Mouse (Mus musculus): ENCODE results near the gene Cts3. TPM values are rescaled to one million over a fixed set of nuclear protein-coding genes. Genes with fewer than 3 reads are reported as not detected.
"Not testable (repeated sequence)": the region's sequence is repeated elsewhere in the genome, so short reads cannot be mapped to it uniquely, and the experiment has no call there.

The Cts3 gene
- not detected in 2 replicates for total RNA-seq (2017)

- ATAC-seq (ENCODE audit: extremely low read depth, insufficient number of reproducible peaks, low FRiP score, poor library complexity, severe bottlenecking), result no peak
These were observed at the start of gene Cts3 for GRCm38 (mm10) chr13:61570027-61570426. Gene Cts3 (minus strand): TSS chr13:61570127.

- not testable (repeated sequence) for ATAC-seq (ENCODE audit: extremely low read depth, insufficient number of reproducible peaks, low FRiP score, poor library complexity, severe bottlenecking)
These were observed 1.9 kb downstream of the Cts3 start, which contains the start of gene Gm49352 for GRCm38 (mm10) chr13:61568074-61568473. Gene Gm49352 (minus strand): TSS chr13:61568174.

- ATAC-seq (ENCODE audit: extremely low read depth, insufficient number of reproducible peaks, low FRiP score, poor library complexity, severe bottlenecking), result no peak
These were observed 28.3 kb downstream of the Cts3 start, which contains the start of gene Ctsm for GRCm38 (mm10) chr13:61541631-61542030. Gene Ctsm (minus strand): TSS chr13:61541839.

Other genes starting within 250 kb of the Cts3 start
- not detected in 2 replicates for gene Cts7, start 211.9 kb downstream of the Cts3 start, total RNA-seq (2017)
- not detected in 2 replicates for gene Ctsm, start 28.3 kb downstream of the Cts3 start, total RNA-seq (2017)
- not detected in 2 replicates for gene Gm49352, start 2.0 kb downstream of the Cts3 start, total RNA-seq (2017)